ENCODE assay signal across 8 mouse cellular contexts in the genomic region with DNA sequence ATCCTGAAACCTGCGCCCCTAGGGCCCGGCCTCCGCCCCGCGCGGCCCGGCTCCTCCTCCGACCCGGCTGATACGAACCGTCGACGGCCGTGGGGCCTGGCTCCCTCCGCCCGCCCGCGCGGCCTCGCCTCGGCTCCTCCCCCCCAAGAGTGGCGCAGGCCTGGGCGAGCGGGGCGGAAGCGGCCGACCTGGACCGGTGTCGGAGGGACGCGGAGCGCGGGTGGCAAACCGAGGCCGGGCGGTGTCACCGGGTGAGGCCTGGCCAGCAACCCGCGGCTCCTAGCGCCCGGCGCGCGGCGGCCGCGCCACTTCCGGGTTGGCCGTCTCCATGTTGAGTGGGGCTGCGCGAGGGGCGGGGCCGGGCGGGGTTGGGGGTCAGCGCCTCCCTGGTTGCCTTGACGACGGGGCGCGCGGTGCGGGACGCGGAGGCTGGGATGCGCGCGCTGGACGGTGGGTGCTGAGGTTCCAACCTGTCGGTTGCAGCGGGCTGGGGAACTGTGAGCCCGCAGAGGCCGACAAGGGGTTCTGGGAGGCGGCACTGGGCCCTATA. TPM values are rescaled to one million over a fixed set of nuclear protein-coding genes. Genes with fewer than 3 reads are reported as not detected.
DNase-seq lines count a peak whose midpoint lies in the region; ATAC-seq and TF ChIP-seq lines count a peak whose summit lies in the region.

A gene (minus strand): TSS at position 333 of the 550 bp plus-strand sequence.

- WGBS in forebrain, embryonic 12.5 days, result under 1% methylated on average over 66 of the region's 72 CpGs
- 0% methylated on average over 52 of the region's 72 CpGs for WGBS in heart, postnatal 0 days
- WGBS in liver, embryonic 15.5 days (ENCODE audit: insufficient replicate concordance), result under 1% methylated on average over 71 of the region's 72 CpGs
- WGBS in neural tube, embryonic 11.5 days, result under 1% methylated on average over 30 of the region's 72 CpGs
- WGBS in stomach, embryonic 16.5 days, result under 1% methylated on average over 69 of the region's 72 CpGs

- TF ChIP-seq EP300 in heart, postnatal 0 days (IDR thresholded peaks at IDR 0.05; ENCODE audit: low read depth), result no peak

- H3K4me2 ChIP-seq in forebrain, embryonic 12.5 days, result peak within 1 kb of the TSS; percentile 66
- peak within 1 kb of the TSS; percentile 72 for H3K4me2 ChIP-seq in heart, postnatal 0 days (ENCODE audit: low read depth, low read length)
- peak within 1 kb of the TSS; percentile 88 for H3K4me2 ChIP-seq in liver, embryonic 15.5 days
- H3K4me2 ChIP-seq in neural tube, embryonic 11.5 days (ENCODE audit: low read depth), result peak within 1 kb of the TSS; percentile 62
- H3K4me2 ChIP-seq in stomach, embryonic 16.5 days (ENCODE audit: low read depth, low read length), result peak within 1 kb of the TSS; percentile 65

- no peak for TF ChIP-seq CTCF in E14TG2a.4 (conservative IDR thresholded peaks at IDR 0.05; ENCODE audit: low read length)
- TF ChIP-seq CTCF in heart, postnatal 0 days (IDR thresholded peaks at IDR 0.05; ENCODE audit: low read depth), result no peak

- DNase-seq in c-Kit-positive CD71-positive TER-119-negative erythroid progenitor cells, embryonic 14.5 days (ENCODE audit: low read depth), result peak; percentile 61
- peak; percentile 69 for DNase-seq in heart, postnatal 0 days (ENCODE audit: low spot score)
- peak; percentile 91 to 94 for DNase-seq in kidney, postnatal 4 days
- peak; percentile 91 for DNase-seq in neural tube, embryonic 11.5 days (ENCODE audit: low spot score)

- H3K9ac ChIP-seq in forebrain, embryonic 12.5 days, result peak within 1 kb of the TSS; percentile 93
- peak within 1 kb of the TSS; percentile 89 for H3K9ac ChIP-seq in heart, postnatal 0 days (replicated peaks; ENCODE audit: low read depth, low read length)
- peak within 1 kb of the TSS; percentile 89 for H3K9ac ChIP-seq in liver, embryonic 15.5 days
- peak within 1 kb of the TSS; percentile 94 for H3K9ac ChIP-seq in neural tube, embryonic 11.5 days (ENCODE audit: low read length)
- peak within 1 kb of the TSS; percentile 96 for H3K9ac ChIP-seq in stomach, embryonic 16.5 days (ENCODE audit: low read length)

- H3K27ac ChIP-seq in forebrain, embryonic 12.5 days, result peak within 1 kb of the TSS; percentile 93
- peak within 1 kb of the TSS; percentile 90 for H3K27ac ChIP-seq in heart, postnatal 0 days (ENCODE audit: low read depth)
- peak within 1 kb of the TSS; percentile 96 for H3K27ac ChIP-seq in liver, embryonic 15.5 days (replicated peaks)
- H3K27ac ChIP-seq in neural tube, embryonic 11.5 days (ENCODE audit: low read depth, low read length), result peak within 1 kb of the TSS; percentile 89
- peak within 1 kb of the TSS; percentile 87 for H3K27ac ChIP-seq in stomach, embryonic 16.5 days (ENCODE audit: low read length)

- peaks cover 10% of the 10 kb centered on the region for H3K4me1 ChIP-seq in E14TG2a.4 (replicated peaks; ENCODE audit: low read depth, low read length)
- peaks cover 23% of the 10 kb centered on the region for H3K4me1 ChIP-seq in forebrain, embryonic 12.5 days
- peaks cover 4% of the 10 kb centered on the region for H3K4me1 ChIP-seq in heart, postnatal 0 days (ENCODE audit: control insufficient read depth, insufficient read depth)
- H3K4me1 ChIP-seq in liver, embryonic 15.5 days (replicated peaks), result peaks cover 18% of the 10 kb centered on the region
- no peaks in the 10 kb centered on the region for H3K4me1 ChIP-seq in neural tube, embryonic 11.5 days (ENCODE audit: control insufficient read depth, insufficient read depth, low read length)
- H3K4me1 ChIP-seq in stomach, embryonic 16.5 days (ENCODE audit: control insufficient read depth, insufficient read depth, low read length), result peaks cover 3% of the 10 kb centered on the region; the same call in 1 of the 2 replicates

- ATAC-seq in forebrain, embryonic 12.5 days (ENCODE audit: low FRiP score), result peak; percentile 97
- peak; percentile 97 for ATAC-seq in heart, postnatal 0 days (ENCODE audit: insufficient read depth, low read depth)
- ATAC-seq in liver, embryonic 15.5 days (ENCODE audit: insufficient read depth), result peak; percentile 99
- peak; percentile 98 for ATAC-seq in neural tube, embryonic 11.5 days (ENCODE audit: insufficient read depth, low FRiP score, low TSS enrichment)
- peak; percentile 97 for ATAC-seq in stomach, embryonic 16.5 days (ENCODE audit: insufficient read depth, low FRiP score)

- H3K4me3 ChIP-seq in E14TG2a.4 (replicated peaks; ENCODE audit: low read length), result peak within 1 kb of the TSS; percentile 88
- H3K4me3 ChIP-seq in forebrain, embryonic 12.5 days (replicated peaks), result peak within 1 kb of the TSS; percentile 82
- peak within 1 kb of the TSS; percentile 84 for H3K4me3 ChIP-seq in heart, postnatal 0 days (ENCODE audit: low read depth, low read length)
- peak within 1 kb of the TSS; percentile 86 for H3K4me3 ChIP-seq in liver, embryonic 15.5 days (replicated peaks)
- peak within 1 kb of the TSS; percentile 76 for H3K4me3 ChIP-seq in neural tube, embryonic 11.5 days (ENCODE audit: low read depth, low read length)
- H3K4me3 ChIP-seq in stomach, embryonic 16.5 days (replicated peaks; ENCODE audit: low read length), result peak within 1 kb of the TSS; percentile 77

- peaks cover 3% of the 10 kb centered on the region; the same call in 1 of the 2 replicates for H3K27me3 ChIP-seq in E14TG2a.4 (ENCODE audit: insufficient read depth, low read length)
- no peaks in the 10 kb centered on the region for H3K27me3 ChIP-seq in forebrain, embryonic 12.5 days
- no peaks in the 10 kb centered on the region for H3K27me3 ChIP-seq in heart, postnatal 0 days (ENCODE audit: control insufficient read depth, insufficient read depth, low read length)
- peaks cover 4% of the 10 kb centered on the region for H3K27me3 ChIP-seq in liver, embryonic 15.5 days
- H3K27me3 ChIP-seq in neural tube, embryonic 11.5 days (ENCODE audit: control insufficient read depth, insufficient read depth, low read length), result no peaks in the 10 kb centered on the region
- H3K27me3 ChIP-seq in stomach, embryonic 16.5 days (ENCODE audit: control insufficient read depth, insufficient read depth, low read length), result no peaks in the 10 kb centered on the region

- no peaks in the 10 kb centered on the region for H3K36me3 ChIP-seq in E14TG2a.4 (ENCODE audit: insufficient read depth, low read length)
- H3K36me3 ChIP-seq in forebrain, embryonic 12.5 days (replicated peaks), result no peaks in the 10 kb centered on the region
- no peaks in the 10 kb centered on the region for H3K36me3 ChIP-seq in heart, postnatal 0 days (replicated peaks; ENCODE audit: control insufficient read depth, insufficient read depth, low read length)
- H3K36me3 ChIP-seq in liver, embryonic 15.5 days (replicated peaks), result no peaks in the 10 kb centered on the region
- no peaks in the 10 kb centered on the region for H3K36me3 ChIP-seq in neural tube, embryonic 11.5 days (ENCODE audit: control insufficient read depth, insufficient read depth, low read length)
- H3K36me3 ChIP-seq in stomach, embryonic 16.5 days (ENCODE audit: control insufficient read depth, insufficient read depth, low read length), result no peaks in the 10 kb centered on the region

- no peaks in the 10 kb centered on the region for H3K9me3 ChIP-seq in E14TG2a.4 (ENCODE audit: low read length)
- H3K9me3 ChIP-seq in forebrain, embryonic 12.5 days, result no peaks in the 10 kb centered on the region
- no peaks in the 10 kb centered on the region for H3K9me3 ChIP-seq in heart, postnatal 0 days (replicated peaks; ENCODE audit: control insufficient read depth, low read length)
- H3K9me3 ChIP-seq in liver, embryonic 15.5 days (replicated peaks), result no peaks in the 10 kb centered on the region
- H3K9me3 ChIP-seq in neural tube, embryonic 11.5 days (ENCODE audit: control insufficient read depth, low read length), result no peaks in the 10 kb centered on the region
- H3K9me3 ChIP-seq in stomach, embryonic 16.5 days (replicated peaks; ENCODE audit: control insufficient read depth, low read length), result no peaks in the 10 kb centered on the region

RNA-seq across cellular contexts. Expression of the gene that starts here (rescaled TPM):
- polyA plus RNA-seq in forebrain, embryonic 12.5 days (2016; fragmentation: Nextera tagmentation; extraction: Ambion mirVana), result 7.4 and 8.5 TPM in 2 replicates
- total RNA-seq in heart, postnatal 0 days (2014; rRNA removed; ENCODE audit: low replicate concordance), result 8.3 and 8.5 TPM in 2 replicates
- polyA plus RNA-seq in heart, postnatal 0 days (2015; fragmentation: Nextera tagmentation; extraction: Ambion mirVana), result 1.9 and 2.3 TPM in 2 replicates
- 0.77 and 0.91 TPM in 2 replicates for polyA plus RNA-seq in liver, embryonic 15.5 days (2015; fragmentation: Nextera tagmentation; extraction: Ambion mirVana)
- polyA plus RNA-seq in neural tube, embryonic 11.5 days (2014; fragmentation: Nextera tagmentation; extraction: Ambion mirVana), result 3.4 and 3.7 TPM in 2 replicates
- polyA plus RNA-seq in stomach, embryonic 16.5 days (2015; fragmentation: Nextera tagmentation; extraction: Ambion mirVana), result 2.2 and 2.7 TPM in 2 replicates

Comparison
In these comparisons a context has a peak if more than half of its experiments do, and no peak if none do; other contexts are left out.
1. Peak in every context shown above with its lines: DNase-seq, ATAC-seq, H3K4me3 ChIP-seq and H3K27ac ChIP-seq.
2. Peak in ATAC-seq, H3K4me3 ChIP-seq, H3K27ac ChIP-seq, H3K9ac ChIP-seq and H3K4me2 ChIP-seq in liver, embryonic 15.5 days; RNA of the gene not detected or under 1 TPM.